Mouse (Mus musculus) effector memory CD4-positive, alpha-beta T cell, adult 5 months (primary cell): ENCODE data around the gene Kif26a. TPM values are rescaled to one million over a fixed set of nuclear protein-coding genes. Genes with fewer than 3 reads are reported as not detected.

Experiments
- polyA plus RNA-seq: library from polyadenylated mRNA; unstranded; fragments of 100-300 nt; shearing (Covaris generic); gene quantifications from one replicate; pipeline ENCODE4 v1.2.1, GENCODE M21; 2017

The Kif26a gene
- polyA plus RNA-seq: not detected

DNA sequence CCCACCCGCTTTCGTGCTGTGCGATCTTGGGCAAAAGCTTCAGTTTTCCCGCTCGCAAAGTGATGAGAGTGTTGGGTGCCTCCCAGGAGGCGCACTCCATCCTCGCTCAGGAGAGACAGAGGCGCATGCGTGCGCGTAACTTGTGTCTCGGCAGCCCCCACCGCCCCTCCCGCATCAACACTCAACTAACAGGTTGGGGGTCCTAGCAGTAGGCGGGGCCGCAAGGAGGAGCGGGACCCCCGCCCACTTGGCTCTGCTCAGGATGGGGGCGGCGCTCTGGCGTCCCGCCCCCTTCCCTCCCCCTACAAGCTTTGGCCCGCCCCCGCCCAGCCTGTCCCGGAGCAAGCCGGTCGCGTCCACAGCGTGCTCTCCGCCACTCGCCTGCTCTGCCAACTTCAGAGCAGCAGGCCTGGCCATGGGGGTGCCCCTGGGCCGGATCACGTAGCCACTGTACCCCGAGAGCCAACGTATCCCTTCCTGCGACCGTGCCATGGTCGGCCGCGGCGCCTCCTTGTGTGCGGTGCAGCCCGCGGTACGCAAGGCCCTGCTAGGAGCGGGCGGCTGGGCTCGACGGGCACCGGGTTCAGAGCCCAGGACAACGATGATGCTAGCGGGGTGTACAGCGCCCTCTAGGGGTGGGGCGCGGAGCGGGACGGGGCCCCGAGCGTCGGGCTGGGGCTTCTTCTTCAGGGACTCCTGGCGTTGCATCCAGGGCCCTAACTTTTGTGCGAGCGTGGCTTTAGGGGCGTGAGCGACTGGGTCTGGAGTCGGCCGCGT, at the start of gene Kif26a:
Kif26a (plus strand) TSS at position 334 of the 777 bp plus-strand sequence.

DNA sequence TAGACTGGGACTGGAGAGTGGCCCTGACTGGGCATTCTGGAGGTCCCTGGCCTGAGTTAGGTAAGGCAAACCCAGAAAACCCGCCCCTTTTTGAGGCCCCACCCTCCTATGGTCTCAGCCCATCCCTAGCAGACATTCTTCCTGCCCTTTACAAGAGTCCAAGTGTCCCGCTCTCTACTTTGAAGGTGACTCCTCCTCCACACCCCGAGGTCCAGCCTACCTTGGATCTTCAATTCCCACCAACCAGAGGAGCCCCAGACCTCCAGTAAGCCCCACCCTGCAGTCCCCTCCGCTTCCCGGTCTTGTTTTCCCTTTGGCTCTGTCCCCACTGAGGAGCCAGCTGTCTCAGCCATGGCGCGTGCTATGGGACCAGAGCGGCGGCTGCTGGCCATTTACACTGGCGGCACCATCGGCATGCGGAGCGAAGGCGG, 39.5 kb upstream of the Kif26a start, which contains the start of gene Aspg:
Aspg (plus strand) TSS at position 139 of the 431 bp plus-strand sequence.

Other genes starting within 250 kb of the Kif26a start
- 46.5 TPM for gene Ppp1r13b, start 238.1 kb upstream of the Kif26a start, polyA plus RNA-seq
- 141 TPM for gene Atp5mpl, start 179.2 kb upstream of the Kif26a start, polyA plus RNA-seq
- gene Tdrd9, start 174.6 kb upstream of the Kif26a start, polyA plus RNA-seq: not detected
- gene Rd3l, start 164.9 kb upstream of the Kif26a start, polyA plus RNA-seq: not detected
- gene Aspg, start 39.5 kb upstream of the Kif26a start, polyA plus RNA-seq: not detected